Mouse (Mus musculus): ENCODE data around the gene Skor1. TPM values are rescaled to one million over a fixed set of nuclear protein-coding genes. Genes with fewer than 3 reads are reported as not detected.

The Skor1 gene
- polyA plus RNA-seq, 1 experiment: 1.2 TPM

GRCm38 (mm10) chr9:63169127-63169526 is 20.4 kb upstream of the Skor1 start:
- no peaks in the 10 kb centered on the region for H3K36me3 ChIP-seq (ENCODE audit: control insufficient read depth, insufficient read depth, low read length)
- H3K27me3 ChIP-seq (ENCODE audit: control insufficient read depth, insufficient read depth, low read length): no peaks in the 10 kb centered on the region
- H3K4me1 ChIP-seq (ENCODE audit: control insufficient read depth, insufficient read depth, low read length): no peaks in the 10 kb centered on the region
- H3K4me3 ChIP-seq (ENCODE audit: control insufficient read depth, low read depth, low read length): no peak overlapping the region
- peak; percentile 51; the same call in 1 of the 2 replicates for TF ChIP-seq CTCF (IDR thresholded peaks at IDR 0.05; ENCODE audit: control insufficient read depth, insufficient read depth, insufficient replicate concordance, low read depth, low read length)
- no peak for TF ChIP-seq POLR2A (IDR thresholded peaks at IDR 0.05; ENCODE audit: control insufficient read depth, low read depth, low read length)
- H3K27ac ChIP-seq (ENCODE audit: control insufficient read depth, insufficient read depth, low read depth, low read length): no peak overlapping the region

GRCm38 (mm10) chr9:63165070-63165469 is 16.3 kb upstream of the Skor1 start:
- Histone ChIP-seq H3K27ac (ENCODE audit: control insufficient read depth, insufficient read depth, low read depth, low read length) (no peak overlapping the region), H3K36me3 (ENCODE audit: control insufficient read depth, insufficient read depth, low read length) (no peaks in the 10 kb centered on the region)

GRCm38 (mm10) chr9:63163756-63164155 is 15.0 kb upstream of the Skor1 start:
- TF ChIP-seq POLR2A (IDR thresholded peaks at IDR 0.05; ENCODE audit: control insufficient read depth, low read depth, low read length) (no peak), CTCF (IDR thresholded peaks at IDR 0.05; ENCODE audit: control insufficient read depth, insufficient read depth, insufficient replicate concordance, low read depth, low read length) (no peak)
- no peaks in the 10 kb centered on the region for H3K36me3 ChIP-seq (ENCODE audit: control insufficient read depth, insufficient read depth, low read length)
- H3K27ac ChIP-seq (ENCODE audit: control insufficient read depth, insufficient read depth, low read depth, low read length): no peak overlapping the region
- no peak overlapping the region for H3K4me3 ChIP-seq (ENCODE audit: control insufficient read depth, low read depth, low read length)
- no peaks in the 10 kb centered on the region for H3K27me3 ChIP-seq (ENCODE audit: control insufficient read depth, insufficient read depth, low read length)
- no peaks in the 10 kb centered on the region for H3K4me1 ChIP-seq (ENCODE audit: control insufficient read depth, insufficient read depth, low read length)

More at GRCm38 (mm10) chr9:63165070-63165469, 16.3 kb upstream of the Skor1 start:
- no peak overlapping the region for H3K4me3 ChIP-seq (ENCODE audit: control insufficient read depth, low read depth, low read length)
- H3K27me3 ChIP-seq (ENCODE audit: control insufficient read depth, insufficient read depth, low read length): no peaks in the 10 kb centered on the region
- H3K4me1 ChIP-seq (ENCODE audit: control insufficient read depth, insufficient read depth, low read length): no peaks in the 10 kb centered on the region
- no peak for TF ChIP-seq POLR2A (IDR thresholded peaks at IDR 0.05; ENCODE audit: control insufficient read depth, low read depth, low read length)
- no peak for TF ChIP-seq CTCF (IDR thresholded peaks at IDR 0.05; ENCODE audit: control insufficient read depth, insufficient read depth, insufficient replicate concordance, low read depth, low read length)

GRCm38 (mm10) chr9:63151949-63152348 is 3.2 kb upstream of the Skor1 start:
- Histone ChIP-seq H3K4me1 (ENCODE audit: control insufficient read depth, insufficient read depth, low read length) (peaks cover 18% of the 10 kb centered on the region), H3K27ac (ENCODE audit: control insufficient read depth, insufficient read depth, low read depth, low read length) (no peak overlapping the region), H3K36me3 (ENCODE audit: control insufficient read depth, insufficient read depth, low read length) (no peaks in the 10 kb centered on the region), H3K27me3 (ENCODE audit: control insufficient read depth, insufficient read depth, low read length) (peaks cover 8% of the 10 kb centered on the region; the same call in 1 of the 2 replicates), H3K4me3 (ENCODE audit: control insufficient read depth, low read depth, low read length) (no peak overlapping the region)
- TF ChIP-seq CTCF (IDR thresholded peaks at IDR 0.05; ENCODE audit: control insufficient read depth, insufficient read depth, insufficient replicate concordance, low read depth, low read length) (no peak), POLR2A (IDR thresholded peaks at IDR 0.05; ENCODE audit: control insufficient read depth, low read depth, low read length) (no peak)

GRCm38 (mm10) chr9:63151072-63151870 is 2.5 kb upstream of the Skor1 start:
- no peaks in the 10 kb centered on the region for H3K36me3 ChIP-seq (ENCODE audit: control insufficient read depth, insufficient read depth, low read length)
- no peak overlapping the region for H3K27ac ChIP-seq (ENCODE audit: control insufficient read depth, insufficient read depth, low read depth, low read length)
- peaks cover 20% of the 10 kb centered on the region for H3K4me1 ChIP-seq (ENCODE audit: control insufficient read depth, insufficient read depth, low read length)
- H3K27me3 ChIP-seq (ENCODE audit: control insufficient read depth, insufficient read depth, low read length): peaks cover 10% of the 10 kb centered on the region
- H3K4me3 ChIP-seq (ENCODE audit: control insufficient read depth, low read depth, low read length): no peak overlapping the region
- TF ChIP-seq CTCF (IDR thresholded peaks at IDR 0.05; ENCODE audit: control insufficient read depth, insufficient read depth, insufficient replicate concordance, low read depth, low read length): no peak
- no peak for TF ChIP-seq POLR2A (IDR thresholded peaks at IDR 0.05; ENCODE audit: control insufficient read depth, low read depth, low read length)

GRCm38 (mm10) chr9:63150086-63150800 is 1.5 kb upstream of the Skor1 start:
- no peak overlapping the region for H3K4me3 ChIP-seq (ENCODE audit: control insufficient read depth, low read depth, low read length)
- no peak for TF ChIP-seq POLR2A (IDR thresholded peaks at IDR 0.05; ENCODE audit: control insufficient read depth, low read depth, low read length)
- no peak for TF ChIP-seq CTCF (IDR thresholded peaks at IDR 0.05; ENCODE audit: control insufficient read depth, insufficient read depth, insufficient replicate concordance, low read depth, low read length)
- H3K4me1 ChIP-seq (ENCODE audit: control insufficient read depth, insufficient read depth, low read length): peaks cover 27% of the 10 kb centered on the region
- H3K27ac ChIP-seq (ENCODE audit: control insufficient read depth, insufficient read depth, low read depth, low read length): no peak overlapping the region
- no peaks in the 10 kb centered on the region for H3K36me3 ChIP-seq (ENCODE audit: control insufficient read depth, insufficient read depth, low read length)
- peaks cover 12% of the 10 kb centered on the region for H3K27me3 ChIP-seq (ENCODE audit: control insufficient read depth, insufficient read depth, low read length)

- no peak overlapping the region for H3K27ac ChIP-seq (ENCODE audit: control insufficient read depth, insufficient read depth, low read depth, low read length)
- TF ChIP-seq CTCF (IDR thresholded peaks at IDR 0.05; ENCODE audit: control insufficient read depth, insufficient read depth, insufficient replicate concordance, low read depth, low read length): no peak
Measured at GRCm38 (mm10) chr9:63149372-63149766, 608 bp upstream of the Skor1 start.

More at GRCm38 (mm10) chr9:63149372-63149766, 608 bp upstream of the Skor1 start:
- Histone ChIP-seq H3K27me3 (ENCODE audit: control insufficient read depth, insufficient read depth, low read length) (peaks cover 15% of the 10 kb centered on the region), H3K36me3 (ENCODE audit: control insufficient read depth, insufficient read depth, low read length) (no peaks in the 10 kb centered on the region), H3K4me1 (ENCODE audit: control insufficient read depth, insufficient read depth, low read length) (peaks cover 35% of the 10 kb centered on the region), H3K4me3 (ENCODE audit: control insufficient read depth, low read depth, low read length) (peak overlapping the region; percentile 65)
